Mouse (Mus musculus): ENCODE results near the gene Arhgef25. TPM values are rescaled to one million over a fixed set of nuclear protein-coding genes. Genes with fewer than 3 reads are reported as not detected.
A peak's percentile ranks its signal among the peaks of the same experiment; 100 is the strongest.

Gene Arhgef25
- polyA plus RNA-seq, 2 experiments: 3.4 to 7.7 TPM

GRCm38 (mm10) chr10:127191191-127192056 lies 1.5 kb upstream of the Arhgef25 start:
- ATAC-seq (ENCODE audit: insufficient read depth): no peak
- peak overlapping the region; percentile 100 for H3K4me2 ChIP-seq (ENCODE audit: low read depth)
- TF ChIP-seq CTCF (IDR thresholded peaks at IDR 0.05; ENCODE audit: low read depth) (no peak), EP300 (IDR thresholded peaks at IDR 0.05; ENCODE audit: low read depth) (no peak; the same call in 1 of the 2 replicates)
- no peaks in the 10 kb centered on the region for H3K9me3 ChIP-seq (ENCODE audit: control insufficient read depth, low read length)
- WGBS (ENCODE audit: insufficient replicate concordance): 53% methylated on average over 19 of the region's 19 CpGs
- peak overlapping the region; percentile 81 for H3K27ac ChIP-seq
- H3K4me1 ChIP-seq (replicated peaks; ENCODE audit: control insufficient read depth in 2 of 2, insufficient read depth in 2 of 2, low read length in 1 of 2): peaks cover 39 to 50% of the 10 kb centered on the region in 2 experiments
- no peak overlapping the region for H3K9ac ChIP-seq (replicated peaks)
- DNase-seq (ENCODE audit: low read depth in 3 of 3, low spot score in 3 of 3): no peak
- no peaks in the 10 kb centered on the region for H3K36me3 ChIP-seq (replicated peaks; ENCODE audit: control insufficient read depth, insufficient read depth, low read depth)
- H3K4me3 ChIP-seq (ENCODE audit: insufficient read depth in 1 of 2, low read depth in 2 of 2, low read length in 2 of 2): no peak overlapping the region
- H3K27me3 ChIP-seq (ENCODE audit: control insufficient read depth, insufficient read depth, low read length): no peaks in the 10 kb centered on the region

GRCm38 (mm10) chr10:127190398-127191190 lies 711 bp upstream of the Arhgef25 start:
- TF ChIP-seq CTCF (IDR thresholded peaks at IDR 0.05; ENCODE audit: low read depth): no peak
- TF ChIP-seq EP300 (IDR thresholded peaks at IDR 0.05; ENCODE audit: low read depth): peak; percentile 56
- Histone ChIP-seq H3K9ac (replicated peaks) (peak overlapping the region; percentile 82), H3K4me1 (replicated peaks; ENCODE audit: control insufficient read depth in 2 of 2, insufficient read depth in 2 of 2, low read length in 1 of 2) (peaks cover 39 to 45% of the 10 kb centered on the region in 2 experiments), H3K36me3 (replicated peaks; ENCODE audit: control insufficient read depth, insufficient read depth, low read depth) (no peaks in the 10 kb centered on the region), H3K27ac (peak overlapping the region; percentile 81), H3K9me3 (ENCODE audit: control insufficient read depth, low read length) (no peaks in the 10 kb centered on the region), H3K4me3 (ENCODE audit: insufficient read depth in 1 of 2, low read depth in 2 of 2, low read length in 2 of 2) (peak overlapping the region in 1 of 2 experiments; percentile 63; a peak in 2 of 4 replicates), H3K4me2 (ENCODE audit: low read depth) (peak overlapping the region; percentile 100), H3K27me3 (ENCODE audit: control insufficient read depth, insufficient read depth, low read length) (no peaks in the 10 kb centered on the region)
- ATAC-seq (ENCODE audit: insufficient read depth) (peak; percentile 27; the same call in 1 of the 2 replicates), DNase-seq (ENCODE audit: low read depth in 3 of 3, low spot score in 3 of 3) (no peak)
- WGBS (ENCODE audit: insufficient replicate concordance): 23% methylated on average over 14 of the region's 14 CpGs

GRCm38 (mm10) chr10:127189116-127189650 lies 700 bp downstream of the Arhgef25 start:
- peak overlapping the region; percentile 81 for H3K27ac ChIP-seq
- no peaks in the 10 kb centered on the region for H3K36me3 ChIP-seq (replicated peaks; ENCODE audit: control insufficient read depth, insufficient read depth, low read depth)
- peak; percentile 62 to 74 (median 67) for DNase-seq (ENCODE audit: low read depth in 3 of 3, low spot score in 3 of 3)
- H3K9ac ChIP-seq (replicated peaks): peak overlapping the region; percentile 82
- peak; percentile 60 for ATAC-seq (ENCODE audit: insufficient read depth)
- H3K4me3 ChIP-seq (ENCODE audit: insufficient read depth in 1 of 2, low read depth in 2 of 2, low read length in 2 of 2): peak overlapping the region; percentile 63 to 74
- H3K4me1 ChIP-seq (replicated peaks; ENCODE audit: control insufficient read depth in 2 of 2, insufficient read depth in 2 of 2, low read length in 1 of 2): peaks cover 32 to 40% of the 10 kb centered on the region in 2 experiments
- no peaks in the 10 kb centered on the region for H3K9me3 ChIP-seq (ENCODE audit: control insufficient read depth, low read length)
- H3K4me2 ChIP-seq (ENCODE audit: low read depth): peak overlapping the region; percentile 100
- under 1% methylated on average over 26 of the region's 26 CpGs for WGBS (ENCODE audit: insufficient replicate concordance)
- H3K27me3 ChIP-seq (ENCODE audit: control insufficient read depth, insufficient read depth, low read length): no peaks in the 10 kb centered on the region
- TF ChIP-seq CTCF (IDR thresholded peaks at IDR 0.05; ENCODE audit: low read depth): no peak
- TF ChIP-seq EP300 (IDR thresholded peaks at IDR 0.05; ENCODE audit: low read depth): peak; percentile 16; the same call in 1 of the 2 replicates

- Histone ChIP-seq H3K27me3 (ENCODE audit: control insufficient read depth, insufficient read depth, low read length) (no peaks in the 10 kb centered on the region), H3K9me3 (ENCODE audit: control insufficient read depth, low read length) (no peaks in the 10 kb centered on the region), H3K4me1 (replicated peaks; ENCODE audit: control insufficient read depth in 2 of 2, insufficient read depth in 2 of 2, low read length in 1 of 2) (peaks cover 33 to 38% of the 10 kb centered on the region in 2 experiments), H3K27ac (peak overlapping the region; percentile 81), H3K4me2 (ENCODE audit: low read depth) (peak overlapping the region; percentile 100), H3K9ac (replicated peaks) (peak overlapping the region; percentile 82), H3K4me3 (ENCODE audit: insufficient read depth in 1 of 2, low read depth in 2 of 2, low read length in 2 of 2) (peak overlapping the region; percentile 63 to 74), H3K36me3 (replicated peaks; ENCODE audit: control insufficient read depth, insufficient read depth, low read depth) (no peaks in the 10 kb centered on the region)
- DNase-seq (ENCODE audit: low read depth in 3 of 3, low spot score in 3 of 3): no peak
- WGBS (ENCODE audit: insufficient replicate concordance): 0% methylated on average over 38 of the region's 46 CpGs
- no peak for TF ChIP-seq CTCF (IDR thresholded peaks at IDR 0.05; ENCODE audit: low read depth)
- no peak for TF ChIP-seq EP300 (IDR thresholded peaks at IDR 0.05; ENCODE audit: low read depth)
- peak; percentile 64 for ATAC-seq (ENCODE audit: insufficient read depth)
These were observed 1.3 kb downstream of the Arhgef25 start for GRCm38 (mm10) chr10:127188465-127189115.

Measured in liver, embryonic 14.5 days (tissue).